Mouse (Mus musculus): ENCODE results near the gene Sh2d6.
"Not testable (repeated sequence)": the region's sequence is repeated elsewhere in the genome, so short reads cannot be mapped to it uniquely, and the experiment has no call there.

Sh2d6 gene

GRCm38 (mm10) chr6:72535165-72535564, 13.7 kb upstream of the Sh2d6 start:
- in situ Hi-C loops (cut with MseI, MboI), result loop anchor here (5.0 kb wide), 1 partner anchor 108 kb away; no protein-coding TSS in a partner anchor

GRCm38 (mm10) chr6:72534035-72534809, 12.7 kb upstream of the Sh2d6 start:
- in situ Hi-C loops (cut with MseI, MboI), result no loop called here

- in situ Hi-C loops (cut with MseI, MboI), result not testable (repeated sequence)
Measured at GRCm38 (mm10) chr6:72533555-72533954, 12.0 kb upstream of the Sh2d6 start.

GRCm38 (mm10) chr6:72532580-72532979, 11.1 kb upstream of the Sh2d6 start:
- in situ Hi-C loops (cut with MseI, MboI), result no loop called here

- in situ Hi-C loops (cut with MseI, MboI), result no loop called here
Measured at GRCm38 (mm10) chr6:72528410-72529151, 7.1 kb upstream of the Sh2d6 start.

GRCm38 (mm10) chr6:72527070-72527469, 5.6 kb upstream of the Sh2d6 start:
- in situ Hi-C loops (cut with MseI, MboI), result no loop called here

- in situ Hi-C loops (cut with MseI, MboI), result no loop called here
Measured at GRCm38 (mm10) chr6:72524160-72524559, 2.7 kb upstream of the Sh2d6 start.

GRCm38 (mm10) chr6:72523222-72523621, 1.7 kb upstream of the Sh2d6 start:
- in situ Hi-C loops (cut with MseI, MboI), result no loop called here

GRCm38 (mm10) chr6:72522288-72522687, 781 bp upstream of the Sh2d6 start:
- in situ Hi-C loops (cut with MseI, MboI), result no loop called here

- in situ Hi-C loops (cut with MseI, MboI), result no loop called here
Measured at GRCm38 (mm10) chr6:72520904-72521303, 603 bp downstream of the Sh2d6 start.

GRCm38 (mm10) chr6:72519892-72520663, 1.4 kb downstream of the Sh2d6 start:
- in situ Hi-C loops (cut with MseI, MboI), result no loop called here

GRCm38 (mm10) chr6:72519303-72519702, 2.2 kb downstream of the Sh2d6 start:
- in situ Hi-C loops (cut with MseI, MboI), result no loop called here

- in situ Hi-C loops (cut with MseI, MboI), result no loop called here
Measured at GRCm38 (mm10) chr6:72518842-72519241, 2.7 kb downstream of the Sh2d6 start.

GRCm38 (mm10) chr6:72515644-72516043, 5.9 kb downstream of the Sh2d6 start:
- in situ Hi-C loops (cut with MseI, MboI), result no loop called here

- in situ Hi-C loops (cut with MseI, MboI), result no loop called here
Measured at GRCm38 (mm10) chr6:72513071-72513440, 8.5 kb downstream of the Sh2d6 start.

GRCm38 (mm10) chr6:72512386-72513070, 9.0 kb downstream of the Sh2d6 start:
- in situ Hi-C loops (cut with MseI, MboI), result no loop called here

GRCm38 (mm10) chr6:72510686-72511421, 10.7 kb downstream of the Sh2d6 start:
- in situ Hi-C loops (cut with MseI, MboI), result no loop called here

GRCm38 (mm10) chr6:72509872-72510435, 11.6 kb downstream of the Sh2d6 start:
- in situ Hi-C loops (cut with MseI, MboI), result no loop called here

- in situ Hi-C loops (cut with MseI, MboI), result no loop called here
Measured at GRCm38 (mm10) chr6:72508596-72508995, 12.9 kb downstream of the Sh2d6 start.

- in situ Hi-C loops (cut with MseI, MboI), result no loop called here
Measured at GRCm38 (mm10) chr6:72506104-72506503, 15.4 kb downstream of the Sh2d6 start.

GRCm38 (mm10) chr6:72503939-72504338, 17.6 kb downstream of the Sh2d6 start:
- in situ Hi-C loops (cut with MseI, MboI), result no loop called here
